Mouse (Mus musculus): ENCODE data around the gene Gm37240. TPM values are rescaled to one million over a fixed set of nuclear protein-coding genes. Genes with fewer than 3 reads are reported as not detected.

Gm37240 gene
- polyA plus RNA-seq, 1 experiment from 2014 or later = 10.8 TPM

DNA sequence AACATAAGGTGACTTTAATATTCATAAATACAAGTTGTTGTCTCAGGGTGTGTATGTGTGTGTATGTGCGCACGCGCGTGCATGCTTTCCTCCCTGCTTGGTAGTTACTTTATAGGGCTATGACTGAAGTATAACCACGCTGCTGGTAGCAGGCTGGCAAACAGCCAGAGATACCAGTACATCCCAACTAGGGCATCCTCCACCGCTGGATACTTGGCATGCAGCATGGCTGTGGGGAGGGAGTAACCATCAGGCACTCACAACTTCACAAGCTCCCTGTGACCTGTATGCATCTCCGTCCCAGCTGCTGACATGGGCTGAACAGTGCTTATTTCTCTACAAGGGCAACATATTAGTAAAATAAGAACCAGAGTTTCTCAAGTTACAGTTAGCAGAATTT, 227.6 kb downstream of the Gm37240 start:
- no peak for TF ChIP-seq CTCF (IDR thresholded peaks at IDR 0.05)
- ATAC-seq = no peak
- no peaks in the 10 kb centered on the region for H3K27me3 ChIP-seq
- no peak for DNase-seq (ENCODE audit: low read depth, low spot score)
- ChIA-PET CTCF (interaction anchor here (1.0 to 2.9 kb wide), 4 partner anchors 8 to 17 kb away, joined by 3 to 13 read pairs (median 4); no protein-coding TSS in a partner anchor), POLR2A (no interaction called here)
- in situ Hi-C loops (cut with MboI; ENCODE audit: low pct_unique_long_range_greater_than_20kb) = no loop called here

- ATAC-seq (no peak), DNase-seq (ENCODE audit: low read depth, low spot score) (no peak)
- in situ Hi-C loops (cut with MboI; ENCODE audit: low pct_unique_long_range_greater_than_20kb) = no loop called here
- TF ChIP-seq CTCF (IDR thresholded peaks at IDR 0.05) = no peak
- H3K27me3 ChIP-seq = no peaks in the 10 kb centered on the region
- ChIA-PET CTCF (interaction anchor here (2.1 kb wide), 2 partner anchors 8 to 10 kb away, joined by 7 to 9 read pairs; no protein-coding TSS in a partner anchor), POLR2A (interaction anchor here (1.2 kb wide), 1 partner anchor 11 kb away, joined by 3 read pairs; no protein-coding TSS in a partner anchor)
Observed at GRCm38 (mm10) chr3:85655538-85655937, 231.8 kb downstream of the Gm37240 start.

- no peaks in the 10 kb centered on the region for H3K27me3 ChIP-seq
- ChIA-PET CTCF (interaction anchor here (0.7 to 2.5 kb wide), 5 partner anchors 8 to 270 kb away, joined by 3 to 13 read pairs (median 3); no protein-coding TSS in a partner anchor), POLR2A (interaction anchor here (0.7 kb wide), 1 partner anchor 11 kb away, joined by 4 read pairs; no protein-coding TSS in a partner anchor)
- DNase-seq (ENCODE audit: low read depth, low spot score) = no peak
- no peak for TF ChIP-seq CTCF (IDR thresholded peaks at IDR 0.05)
- ATAC-seq = no peak
- in situ Hi-C loops (cut with MboI; ENCODE audit: low pct_unique_long_range_greater_than_20kb) = no loop called here
Observed at GRCm38 (mm10) chr3:85652727-85653665, 234.3 kb downstream of the Gm37240 start.

- ChIA-PET CTCF (interaction anchor here (0.8 to 1.4 kb wide), 7 partner anchors 10 to 270 kb away, joined by 3 to 4 read pairs (median 3); no protein-coding TSS in a partner anchor), POLR2A (no interaction called here)
- DNase-seq (ENCODE audit: low read depth, low spot score) (no peak), ATAC-seq (no peak)
- in situ Hi-C loops (cut with MboI; ENCODE audit: low pct_unique_long_range_greater_than_20kb) = no loop called here
- TF ChIP-seq CTCF (IDR thresholded peaks at IDR 0.05) = no peak
- H3K27me3 ChIP-seq = no peaks in the 10 kb centered on the region
Observed at GRCm38 (mm10) chr3:85649176-85649575, 238.1 kb downstream of the Gm37240 start.

DNA sequence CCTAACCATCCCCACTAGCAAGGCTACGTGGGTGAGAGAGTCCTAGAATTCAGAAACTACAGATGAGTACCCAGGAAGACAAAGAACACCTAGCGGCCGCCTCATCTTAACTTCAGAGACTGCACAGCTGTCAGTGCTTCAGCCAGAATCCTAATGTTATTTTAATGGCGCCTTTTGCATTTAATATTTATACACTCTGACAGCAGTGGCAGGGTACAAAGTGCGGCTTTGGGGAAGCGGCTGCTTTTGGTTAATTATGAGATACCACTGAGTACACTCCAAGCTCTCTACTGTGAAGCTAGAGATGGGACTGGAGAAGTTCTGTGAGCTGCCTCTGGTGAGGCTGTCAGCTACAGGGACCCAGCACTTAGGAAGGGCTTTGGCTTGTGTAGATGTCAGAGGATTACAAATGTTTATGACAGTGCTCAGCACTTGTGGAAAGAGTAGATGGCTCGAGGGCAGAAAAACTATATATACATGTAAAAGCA, 241.8 kb downstream of the Gm37240 start:
- no peak for ATAC-seq
- in situ Hi-C loops (cut with MboI; ENCODE audit: low pct_unique_long_range_greater_than_20kb) = no loop called here
- H3K27me3 ChIP-seq = no peaks in the 10 kb centered on the region
- ChIA-PET CTCF (interaction anchor here (2.8 kb wide), 1 partner anchor 10 kb away, joined by 7 read pairs; no protein-coding TSS in a partner anchor), POLR2A (no interaction called here)
- DNase-seq (ENCODE audit: low read depth, low spot score) = no peak
- TF ChIP-seq CTCF (IDR thresholded peaks at IDR 0.05) = no peak

GRCm38 (mm10) chr3:85644814-85645213, 242.5 kb downstream of the Gm37240 start:
- in situ Hi-C loops (cut with MboI; ENCODE audit: low pct_unique_long_range_greater_than_20kb) = no loop called here
- ATAC-seq = no peak
- no peaks in the 10 kb centered on the region for H3K27me3 ChIP-seq
- DNase-seq (ENCODE audit: low read depth, low spot score) = no peak
- TF ChIP-seq CTCF (IDR thresholded peaks at IDR 0.05) = no peak
- CTCF ChIA-PET = interaction anchor here (2.8 kb wide), 1 partner anchor 11 kb away, joined by 7 read pairs; no protein-coding TSS in a partner anchor
- POLR2A ChIA-PET = no interaction called here

GRCm38 (mm10) chr3:85641751-85642150, 245.6 kb downstream of the Gm37240 start:
- POLR2A ChIA-PET = interaction anchor here (0.7 to 1.4 kb wide), 2 partner anchors 10 to 17 kb away, joined by 3 to 4 read pairs; no protein-coding TSS in a partner anchor
- ATAC-seq (no peak), DNase-seq (ENCODE audit: low read depth, low spot score) (no peak)
- H3K27me3 ChIP-seq = no peaks in the 10 kb centered on the region
- in situ Hi-C loops (cut with MboI; ENCODE audit: low pct_unique_long_range_greater_than_20kb) = no loop called here
- TF ChIP-seq CTCF (IDR thresholded peaks at IDR 0.05) = no peak
- CTCF ChIA-PET = interaction anchor here (0.9 to 1.9 kb wide), 3 partner anchors 16 to 282 kb away, joined by 3 to 11 read pairs (median 5); no protein-coding TSS in a partner anchor

DNA sequence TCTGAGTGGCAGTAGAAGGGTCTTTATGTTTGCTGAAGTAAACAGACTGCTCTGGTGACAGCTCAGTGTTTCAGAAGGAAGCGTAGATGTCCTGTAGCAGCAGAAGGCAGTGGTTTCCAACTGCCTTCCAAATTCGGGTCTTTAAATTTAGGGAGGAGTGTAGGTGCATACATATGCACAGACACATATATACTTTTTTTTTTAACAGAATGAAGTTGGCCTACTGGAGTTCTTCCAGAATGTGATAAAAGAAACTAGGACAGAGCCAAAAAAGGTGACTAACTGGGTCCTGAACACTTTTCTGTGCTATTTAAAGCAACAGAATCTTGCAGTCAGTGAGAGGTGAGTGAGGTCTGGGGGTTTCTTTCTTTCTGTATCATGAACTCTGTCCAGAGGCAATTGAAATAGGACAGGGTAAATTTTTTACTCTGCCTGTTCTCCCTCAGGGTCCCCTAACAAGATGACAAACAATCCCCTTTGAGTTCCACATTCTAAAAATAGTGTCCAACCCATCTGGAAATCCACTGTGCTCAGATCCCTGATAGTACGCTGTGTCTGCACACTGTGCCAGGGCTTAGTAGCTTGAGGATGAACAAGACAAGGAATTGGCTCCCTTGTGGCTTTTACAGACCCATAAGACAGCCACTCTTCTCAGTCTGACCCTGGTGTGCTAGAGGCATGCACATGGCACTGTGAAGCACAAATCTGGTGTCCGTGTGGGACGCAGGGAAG, 250.4 kb downstream of the Gm37240 start:
- in situ Hi-C loops (cut with MboI; ENCODE audit: low pct_unique_long_range_greater_than_20kb) = no loop called here
- no peak for TF ChIP-seq CTCF (IDR thresholded peaks at IDR 0.05)
- no peak for ATAC-seq
- CTCF ChIA-PET = interaction anchor here (0.6 to 1.7 kb wide), 5 partner anchors 12 to 66 kb away, joined by 3 to 5 read pairs (median 3); no protein-coding TSS in a partner anchor
- POLR2A ChIA-PET = no interaction called here
- no peaks in the 10 kb centered on the region for H3K27me3 ChIP-seq
- DNase-seq (ENCODE audit: low read depth, low spot score) = no peak

DNA sequence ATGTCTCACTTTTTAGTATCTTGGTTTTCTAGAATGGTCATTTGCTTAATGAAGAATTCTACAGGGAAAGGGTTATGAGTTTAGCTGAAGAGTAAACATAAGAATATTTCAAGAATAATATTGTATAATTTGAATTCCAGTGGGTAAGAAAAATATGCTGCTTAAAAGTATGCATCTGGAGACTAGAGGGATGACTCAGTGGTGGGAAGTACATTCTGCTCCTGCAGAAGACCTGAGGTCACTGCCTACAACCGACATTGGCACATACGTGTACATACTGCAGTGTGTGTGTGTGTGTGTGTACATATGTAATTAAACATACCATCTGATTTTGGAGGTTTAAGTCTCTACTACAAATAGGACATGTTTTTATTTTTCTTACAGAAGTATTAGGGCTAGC, 251.7 kb downstream of the Gm37240 start:
- in situ Hi-C loops (cut with MboI; ENCODE audit: low pct_unique_long_range_greater_than_20kb) = no loop called here
- no peak for ATAC-seq
- POLR2A ChIA-PET = interaction anchor here (0.7 kb wide), 1 partner anchor 66 kb away, joined by 3 read pairs; no protein-coding TSS in a partner anchor
- TF ChIP-seq CTCF (IDR thresholded peaks at IDR 0.05) = no peak
- no peak for DNase-seq (ENCODE audit: low read depth, low spot score)
- H3K27me3 ChIP-seq = no peaks in the 10 kb centered on the region
- CTCF ChIA-PET = interaction anchor here (1.1 to 1.7 kb wide), 5 partner anchors 11 to 31 kb away, joined by 3 to 6 read pairs (median 5); no protein-coding TSS in a partner anchor

- H3K27me3 ChIP-seq = no peaks in the 10 kb centered on the region
- in situ Hi-C loops (cut with MboI; ENCODE audit: low pct_unique_long_range_greater_than_20kb) = no loop called here
- ATAC-seq (peak; percentile 51), DNase-seq (ENCODE audit: low read depth, low spot score) (no peak)
- ChIA-PET POLR2A (interaction anchor here (0.7 kb wide), 1 partner anchor 66 kb away, joined by 3 read pairs; no protein-coding TSS in a partner anchor), CTCF (interaction anchor here (0.9 to 1.7 kb wide), 6 partner anchors 12 to 289 kb away, joined by 3 to 6 read pairs (median 4); no protein-coding TSS in a partner anchor)
- TF ChIP-seq CTCF (IDR thresholded peaks at IDR 0.05) = no peak
Observed at GRCm38 (mm10) chr3:85635126-85635419, 252.2 kb downstream of the Gm37240 start.

All from Patski (cell line).